Mouse (Mus musculus) heart, postnatal 0 days (tissue): ENCODE measurements around the gene Ncam1. TPM values are rescaled to one million over a fixed set of nuclear protein-coding genes. Genes with fewer than 3 reads are reported as not detected.

ENCODE experiments used
- ATAC-seq: fragments of 200-750 bp; cut with Nextera tagmentation; 2 replicates; pipeline ENCODE4 v1.8.0; 2017; ENCODE audit warnings: low read depth, moderate number of reproducible peaks, moderate library complexity; ENCODE audit not compliant: insufficient read depth
- DNase-seq: peaks from one replicate; pipeline ENCODE4 v3.0.0-alpha.2; 2016; ENCODE audit warnings: low spot score
- H3K27ac ChIP-seq: fragments of 300-500 bp; sonication (generic); 2 replicates; pipeline ENCODE4 v1.5.1; 2014; ENCODE audit warnings: low read depth, mild to moderate bottlenecking
- H3K27me3 ChIP-seq: fragments of 300-500 bp; sonication (generic); 2 replicates; pipeline ENCODE4 v1.6.1; 2014; ENCODE audit warnings: low read length, mixed read lengths; ENCODE audit not compliant: control insufficient read depth, insufficient read depth
- H3K36me3 ChIP-seq: fragments of 300-500 bp; sonication (generic); replicated peaks from 2 replicates; pipeline ENCODE4 v1.6.1; 2014; ENCODE audit warnings: low read length, mixed read lengths; ENCODE audit not compliant: control insufficient read depth, insufficient read depth
- H3K4me1 ChIP-seq: fragments of 300-500 bp; sonication (generic); 2 replicates; pipeline ENCODE4 v1.6.1; 2014; ENCODE audit warnings: antibody characterized with exemption; ENCODE audit not compliant: control insufficient read depth, insufficient read depth
- H3K4me2 ChIP-seq: fragments of 300-500 bp; sonication (generic); 2 replicates; pipeline ENCODE4 v1.6.1; 2014; ENCODE audit warnings: low read depth, mild to moderate bottlenecking, low read length, moderate library complexity
- H3K4me3 ChIP-seq: fragments of 300-500 bp; sonication (generic); 2 replicates; pipeline ENCODE4 v1.5.1; 2014; ENCODE audit warnings: low read depth, low read length
- H3K9ac ChIP-seq: fragments of 300-500 bp; sonication (generic); replicated peaks from 2 replicates; pipeline ENCODE4 v1.6.1; 2014; ENCODE audit warnings: low read depth, low read length, mixed read lengths
- H3K9me3 ChIP-seq: fragments of 300-500 bp; sonication (generic); replicated peaks from 2 replicates; pipeline ENCODE4 v1.6.1; 2016; ENCODE audit warnings: low read length; ENCODE audit not compliant: control insufficient read depth
- CTCF ChIP-seq: IDR thresholded peaks from 2 replicates; pipeline ENCODE4 v1.5.1; 2016; ENCODE audit warnings: antibody characterized with exemption, control low read depth, low read depth
- EP300 ChIP-seq: IDR thresholded peaks from 2 replicates; pipeline ENCODE4 v1.6.1; 2016; ENCODE audit warnings: antibody characterized with exemption, low read depth
- WGBS: fragments of 180-500 bp; shearing (Covaris S2); extraction: QIAGEN DNeasy Blood & Tissue Kit; methylation state at CpG from one replicate; pipeline ENCODE4 v1.1.7; 2014; 5-methylcytosine and 5-hydroxymethylcytosine counted together
- polyA plus RNA-seq: library from polyadenylated mRNA; unstranded; fragments of >200 nt; fragmentation: Nextera tagmentation; extraction: Ambion mirVana; gene quantifications from 2 replicates; pipeline ENCODE4 v1.2.1, GENCODE M21; 2015
- total RNA-seq: library from RNA; depleted of rRNA; stranded (reverse); fragments of >200 nt; gene quantifications from 2 replicates; pipeline ENCODE4 v1.2.3, GENCODE M21; 2014; ENCODE audit warnings: low replicate concordance

The Ncam1 gene
- total and polyA plus RNA-seq, 2 experiments from 2014 or later: 91.4 to 154 TPM

GRCm38 (mm10) chr9:49691344-49691743, 107.4 kb downstream of the Ncam1 start:
- Histone ChIP-seq H3K4me2 (no peak overlapping the region), H3K9me3 (no peaks in the 10 kb centered on the region), H3K27me3 (no peaks in the 10 kb centered on the region), H3K4me1 (no peaks in the 10 kb centered on the region), H3K9ac (no peak overlapping the region), H3K27ac (no peak overlapping the region), H3K36me3 (no peaks in the 10 kb centered on the region), H3K4me3 (no peak overlapping the region)
- ATAC-seq: no peak
- TF ChIP-seq EP300: no peak
- TF ChIP-seq CTCF: no peak
- whole genome bisulfite sequencing: 79% methylated on average over 2 of the region's 2 CpGs
- DNase-seq: no peak

GRCm38 (mm10) chr9:49683566-49684273, 115.0 kb downstream of the Ncam1 start:
- no peaks in the 10 kb centered on the region for H3K27me3 ChIP-seq
- no peak overlapping the region for H3K4me2 ChIP-seq
- H3K4me3 ChIP-seq: no peak overlapping the region
- 0 out of 2 replicates have a peak, but pooled peaks cover 6% of the 10 kb centered on the region for H3K4me1 ChIP-seq
- DNase-seq (no peak), ATAC-seq (no peak)
- no peaks in the 10 kb centered on the region for H3K9me3 ChIP-seq
- 0 out of 2 replicates have a peak, but pooled peaks cover 4% of the 10 kb centered on the region for H3K36me3 ChIP-seq
- 71% methylated on average over 8 of the region's 8 CpGs for WGBS
- H3K9ac ChIP-seq: no peak overlapping the region
- H3K27ac ChIP-seq: no peak overlapping the region
- TF ChIP-seq EP300 (no peak), CTCF (no peak)

- DNase-seq (no peak), ATAC-seq (no peak)
- no peak overlapping the region for H3K9ac ChIP-seq
- H3K27ac ChIP-seq: no peak overlapping the region
- TF ChIP-seq EP300: no peak
- TF ChIP-seq CTCF: no peak
- H3K4me1 ChIP-seq: 0 out of 2 replicates have a peak, but pooled peaks cover 6% of the 10 kb centered on the region
- 83% methylated on average over 7 of the region's 7 CpGs for WGBS
- H3K4me3 ChIP-seq: no peak overlapping the region
- no peaks in the 10 kb centered on the region for H3K9me3 ChIP-seq
- no peak overlapping the region for H3K4me2 ChIP-seq
- H3K27me3 ChIP-seq: no peaks in the 10 kb centered on the region
- 0 out of 2 replicates have a peak, but pooled peaks cover 4% of the 10 kb centered on the region for H3K36me3 ChIP-seq
Measured at GRCm38 (mm10) chr9:49681848-49682469, 116.8 kb downstream of the Ncam1 start.

- TF ChIP-seq CTCF: no peak
- no peak for TF ChIP-seq EP300
- no peak overlapping the region for H3K27ac ChIP-seq
- no peak overlapping the region for H3K4me3 ChIP-seq
- H3K4me2 ChIP-seq: no peak overlapping the region
- H3K4me1 ChIP-seq: 0 out of 2 replicates have a peak, but pooled peaks cover 12% of the 10 kb centered on the region
- no peak for ATAC-seq
- no peak overlapping the region for H3K9ac ChIP-seq
- H3K9me3 ChIP-seq: no peaks in the 10 kb centered on the region
- WGBS: 69% methylated on average over 3 of the region's 3 CpGs
- no peak for DNase-seq
- no peaks in the 10 kb centered on the region for H3K27me3 ChIP-seq
- 0 out of 2 replicates have a peak, but pooled peaks cover 4% of the 10 kb centered on the region for H3K36me3 ChIP-seq
Measured at GRCm38 (mm10) chr9:49679270-49679669, 119.5 kb downstream of the Ncam1 start.

- Histone ChIP-seq H3K9me3 (no peaks in the 10 kb centered on the region), H3K4me1 (0 out of 2 replicates have a peak, but pooled peaks cover 6% of the 10 kb centered on the region), H3K27ac (no peak overlapping the region), H3K27me3 (no peaks in the 10 kb centered on the region), H3K4me2 (no peak overlapping the region), H3K36me3 (no peaks in the 10 kb centered on the region), H3K9ac (no peak overlapping the region), H3K4me3 (no peak overlapping the region)
- TF ChIP-seq CTCF (no peak), EP300 (no peak)
- ATAC-seq (no peak), DNase-seq (no peak)
- 52% methylated on average over 9 of the region's 9 CpGs for WGBS
Measured at GRCm38 (mm10) chr9:49675696-49676465, 122.8 kb downstream of the Ncam1 start.
